Mouse (Mus musculus): ENCODE measurements around the gene Ntm. TPM values are rescaled to one million over a fixed set of nuclear protein-coding genes. Genes with fewer than 3 reads are reported as not detected.

Ntm gene
- total and polyA plus RNA-seq, 3 experiments: not detected

GRCm38 (mm10) chr9:29240797-29241196 lies 722.1 kb downstream of the Ntm start:
- no peaks in the 10 kb centered on the region for H3K4me1 ChIP-seq (ENCODE audit: control insufficient read depth in 1 of 2, insufficient read depth in 2 of 2, low read length in 2 of 2)
- TF ChIP-seq E2F4 (IDR thresholded peaks at IDR 0.05; ENCODE audit: borderline replicate concordance, low read depth, low read length) (no peak), ELF1 (IDR thresholded peaks at IDR 0.05; ENCODE audit: low read depth, low read length) (no peak)
- H3K36me3 ChIP-seq (ENCODE audit: control insufficient read depth in 1 of 2, insufficient read depth in 2 of 2, low read length in 2 of 2): no peaks in the 10 kb centered on the region
- H3K9ac ChIP-seq (ENCODE audit: control insufficient read depth, low read depth, low read length, poor library complexity, severe bottlenecking): no peak overlapping the region
- H3K9me3 ChIP-seq (replicated peaks; ENCODE audit: insufficient read depth, low read length): no peaks in the 10 kb centered on the region
- no peak for DNase-seq (ENCODE audit: low read depth, low spot score)
- H3K79me2 ChIP-seq (ENCODE audit: control insufficient read depth, insufficient read depth, low read length, poor library complexity): no peaks in the 10 kb centered on the region
- H3K27ac ChIP-seq (ENCODE audit: control insufficient read depth, low read depth, low read length): no peak overlapping the region
- no peaks in the 10 kb centered on the region for H3K27me3 ChIP-seq (ENCODE audit: control insufficient read depth in 1 of 2, insufficient read depth in 2 of 2, low read length in 2 of 2)
- H3K4me3 ChIP-seq (ENCODE audit: control insufficient read depth in 1 of 2, insufficient read depth in 1 of 2, low read depth in 2 of 2, low read length in 2 of 2): no peak overlapping the region

- no peak overlapping the region for H3K9ac ChIP-seq (ENCODE audit: control insufficient read depth, low read depth, low read length, poor library complexity, severe bottlenecking)
- no peaks in the 10 kb centered on the region for H3K4me1 ChIP-seq (ENCODE audit: control insufficient read depth in 1 of 2, insufficient read depth in 2 of 2, low read length in 2 of 2)
- TF ChIP-seq SIN3A (IDR thresholded peaks at IDR 0.05; ENCODE audit: low read length) (no peak), POLR2A (IDR thresholded peaks at IDR 0.05; ENCODE audit: control insufficient read depth in 1 of 2, insufficient read depth in 1 of 2, low read depth in 1 of 2, low read length in 2 of 2, poor library complexity in 1 of 2) (no peak), MAFK (IDR thresholded peaks at IDR 0.05; ENCODE audit: borderline replicate concordance, low read depth, low read length) (no peak), RAD21 (IDR thresholded peaks at IDR 0.05; ENCODE audit: low read depth, low read length) (no peak), RCOR1 (IDR thresholded peaks at IDR 0.05; ENCODE audit: low read depth, low read length) (no peak), TAL1 (IDR thresholded peaks at IDR 0.05; ENCODE audit: low read length) (no peak), TCF12 (IDR thresholded peaks at IDR 0.05; ENCODE audit: low read depth, low read length) (no peak)
- no peaks in the 10 kb centered on the region for H3K9me3 ChIP-seq (replicated peaks; ENCODE audit: insufficient read depth, low read length)
- no peaks in the 10 kb centered on the region for H3K79me2 ChIP-seq (ENCODE audit: control insufficient read depth, insufficient read depth, low read length, poor library complexity)
- no peak overlapping the region for H3K4me3 ChIP-seq (ENCODE audit: control insufficient read depth in 1 of 2, insufficient read depth in 1 of 2, low read depth in 2 of 2, low read length in 2 of 2)
- no peaks in the 10 kb centered on the region for H3K27me3 ChIP-seq (ENCODE audit: control insufficient read depth in 1 of 2, insufficient read depth in 2 of 2, low read length in 2 of 2)
- H3K27ac ChIP-seq (ENCODE audit: control insufficient read depth, low read depth, low read length): no peak overlapping the region
- H3K36me3 ChIP-seq (ENCODE audit: control insufficient read depth in 1 of 2, insufficient read depth in 2 of 2, low read length in 2 of 2): no peaks in the 10 kb centered on the region
- DNase-seq (ENCODE audit: low read depth, low spot score): no peak
Measured at GRCm38 (mm10) chr9:29238973-29239372, 724.0 kb downstream of the Ntm start.

- H3K27me3 ChIP-seq (ENCODE audit: control insufficient read depth in 1 of 2, insufficient read depth in 2 of 2, low read length in 2 of 2): no peaks in the 10 kb centered on the region
- H3K4me3 ChIP-seq (ENCODE audit: control insufficient read depth in 1 of 2, insufficient read depth in 1 of 2, low read depth in 2 of 2, low read length in 2 of 2): no peak overlapping the region
- H3K9me3 ChIP-seq (replicated peaks; ENCODE audit: insufficient read depth, low read length): no peaks in the 10 kb centered on the region
- TF ChIP-seq ETS1 (IDR thresholded peaks at IDR 0.05; ENCODE audit: low read depth, low read length): no peak
- TF ChIP-seq MYC (IDR thresholded peaks at IDR 0.05; ENCODE audit: low read depth, low read length): no peak
- no peak overlapping the region for H3K9ac ChIP-seq (ENCODE audit: control insufficient read depth, low read depth, low read length, poor library complexity, severe bottlenecking)
- H3K79me2 ChIP-seq (ENCODE audit: control insufficient read depth, insufficient read depth, low read length, poor library complexity): no peaks in the 10 kb centered on the region
- H3K27ac ChIP-seq (ENCODE audit: control insufficient read depth, low read depth, low read length): no peak overlapping the region
- no peaks in the 10 kb centered on the region for H3K4me1 ChIP-seq (ENCODE audit: control insufficient read depth in 1 of 2, insufficient read depth in 2 of 2, low read length in 2 of 2)
- H3K36me3 ChIP-seq (ENCODE audit: control insufficient read depth in 1 of 2, insufficient read depth in 2 of 2, low read length in 2 of 2): no peaks in the 10 kb centered on the region
- DNase-seq (ENCODE audit: low read depth, low spot score): no peak
Measured at GRCm38 (mm10) chr9:29236752-29237151, 726.2 kb downstream of the Ntm start.

All from MEL (cell line).